Mouse (Mus musculus): Measurements from ENCODE around the gene Lif.

The Lif gene

DNA sequence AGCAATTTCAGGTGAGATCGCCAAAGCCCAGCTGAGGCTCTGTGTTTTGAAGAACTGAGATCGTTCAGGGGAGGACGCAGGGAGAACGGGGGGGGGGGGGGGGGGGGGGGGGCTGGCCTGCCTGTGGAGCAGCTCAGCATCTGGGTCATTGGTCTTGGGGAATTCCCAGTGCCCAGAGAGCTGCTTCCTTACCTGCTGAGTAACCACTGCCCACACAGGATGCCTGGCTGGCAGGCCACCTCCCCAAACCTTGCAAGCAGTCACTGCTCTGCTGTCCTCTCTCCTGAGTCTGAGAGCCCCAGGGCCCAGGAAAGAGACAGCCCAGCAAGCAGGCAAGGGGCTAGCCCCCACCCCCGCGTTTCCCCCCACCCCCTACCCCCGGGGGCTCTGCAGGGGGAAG lies 5.5 kb downstream of the Lif start:
- no peak for DNase-seq (ENCODE audit: low spot score)

GRCm38 (mm10) chr11:4263296-4263695 lies 5.9 kb downstream of the Lif start:
- no peak for DNase-seq (ENCODE audit: low spot score)

- peak; percentile 76 for DNase-seq (ENCODE audit: low spot score)
Observed at GRCm38 (mm10) chr11:4264066-4264465, 6.7 kb downstream of the Lif start.

DNA sequence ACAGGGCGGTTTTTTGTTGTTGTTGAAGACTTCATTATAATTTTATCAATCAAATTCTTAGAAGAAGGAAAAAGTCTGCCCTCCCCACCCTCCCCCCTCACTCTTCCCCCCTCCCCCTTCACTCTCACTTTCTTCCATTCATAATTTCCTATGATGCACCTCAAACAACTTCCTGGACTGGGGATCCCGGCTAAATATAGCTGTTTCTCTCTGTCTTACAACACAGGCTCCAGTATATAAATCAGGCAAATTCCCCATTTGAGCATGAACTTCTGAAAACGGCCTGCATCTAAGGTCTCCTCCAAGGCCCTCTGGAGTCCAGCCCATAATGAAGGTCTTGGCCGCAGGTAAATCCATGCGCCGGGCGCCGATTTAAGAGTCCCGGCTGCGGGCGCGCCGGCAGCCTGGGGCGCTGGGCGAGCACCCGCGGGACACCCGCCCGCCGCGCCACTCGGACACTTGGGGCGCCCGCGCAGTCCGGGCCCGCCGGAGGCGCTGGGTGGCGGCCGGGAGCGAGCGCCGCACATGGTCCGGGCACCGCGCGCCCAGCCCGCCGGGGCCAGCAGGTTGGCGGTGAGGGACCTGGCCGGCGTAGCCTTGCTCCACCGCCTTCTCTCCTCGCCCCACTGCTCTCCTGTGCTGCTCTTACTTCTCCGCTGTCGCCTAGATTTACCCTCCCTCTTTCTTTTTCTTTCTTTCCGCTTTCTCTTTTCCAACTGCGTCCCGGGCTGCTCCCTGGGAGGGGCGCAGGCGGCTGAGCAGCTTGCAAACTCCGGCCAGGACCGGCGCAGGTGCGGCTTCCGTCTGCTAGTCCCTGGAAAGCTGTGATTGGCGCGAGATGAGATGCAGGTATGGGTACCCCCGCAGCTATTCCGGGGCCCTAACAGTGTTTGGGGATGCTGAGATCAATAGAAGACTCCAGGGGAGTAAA lies 9.2 kb downstream of the Lif start:
- peak; percentile 71 for DNase-seq (ENCODE audit: low spot score)

DNA sequence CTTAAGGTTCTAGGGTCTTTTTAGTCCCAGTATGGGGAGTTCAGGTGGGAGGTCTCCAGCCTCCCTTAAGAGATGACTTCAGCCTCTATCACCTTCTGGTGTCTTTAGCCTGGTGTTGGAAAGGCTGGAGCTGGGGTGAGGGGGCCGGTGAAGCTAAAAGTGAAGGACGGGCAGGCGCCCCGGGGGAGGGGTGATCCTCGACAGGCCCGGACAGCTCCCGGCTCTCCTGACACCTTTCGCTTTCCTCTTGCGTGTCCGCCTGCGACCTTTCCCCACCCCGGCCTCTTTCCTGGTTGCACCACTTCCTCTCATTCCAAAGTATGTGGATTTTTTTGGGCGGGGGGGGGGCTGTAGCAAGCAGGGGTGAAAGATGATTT lies 9.8 kb downstream of the Lif start:
- DNase-seq (ENCODE audit: low spot score): peak; percentile 65

DNA sequence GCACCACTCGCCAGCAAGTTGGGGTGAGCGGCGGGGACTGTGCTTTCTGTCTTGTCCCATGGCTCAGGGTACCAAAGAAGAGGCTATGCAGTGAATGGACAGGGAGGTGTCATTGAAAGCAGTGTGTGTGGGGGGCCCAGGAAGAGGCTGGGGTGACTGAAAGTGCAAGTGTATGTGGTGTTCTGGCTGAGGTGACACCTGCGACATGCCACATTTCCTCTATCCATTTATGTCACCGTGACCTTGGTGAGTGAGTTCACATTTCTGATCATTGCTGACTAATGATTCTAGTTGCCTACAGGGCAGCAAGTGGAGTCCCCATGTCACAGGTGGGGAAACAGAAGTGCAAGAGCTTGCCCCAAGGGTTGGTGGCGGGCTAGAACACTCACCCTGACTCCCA lies 11.1 kb downstream of the Lif start:
- DNase-seq (ENCODE audit: low spot score): no peak

GRCm38 (mm10) chr11:4270744-4271459 lies 13.5 kb downstream of the Lif start:
- peak; percentile 65 for DNase-seq (ENCODE audit: low spot score)

- DNase-seq (ENCODE audit: low spot score): peak; percentile 53
Observed at GRCm38 (mm10) chr11:4271544-4271943, 14.2 kb downstream of the Lif start.

- no peak for DNase-seq (ENCODE audit: low spot score)
Observed at GRCm38 (mm10) chr11:4276411-4276861, 19.1 kb downstream of the Lif start.

DNA sequence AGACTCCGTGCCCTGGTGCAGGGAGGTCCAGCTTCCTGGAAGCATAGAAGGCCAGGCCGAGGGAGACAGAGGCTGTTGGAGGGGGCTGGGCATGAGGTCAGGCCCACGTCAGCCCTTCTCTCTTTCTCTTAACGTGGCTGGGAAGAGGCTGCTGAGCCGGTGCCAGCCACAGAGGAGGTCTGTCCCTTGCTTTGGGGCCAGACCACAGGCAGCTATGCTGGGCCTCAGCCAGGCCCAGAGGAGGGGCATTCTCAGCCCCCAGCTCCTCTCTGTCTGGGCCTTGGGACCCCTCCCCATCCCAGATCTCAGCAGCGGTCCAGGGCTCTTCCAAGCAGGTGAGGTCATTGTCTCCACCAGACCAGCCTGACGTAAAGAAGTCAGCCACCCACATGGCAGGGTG lies 22.6 kb downstream of the Lif start:
- DNase-seq (ENCODE audit: low spot score): no peak

- no peak for DNase-seq (ENCODE audit: low spot score)
Observed at GRCm38 (mm10) chr11:4281852-4282251, 24.5 kb downstream of the Lif start.

DNA sequence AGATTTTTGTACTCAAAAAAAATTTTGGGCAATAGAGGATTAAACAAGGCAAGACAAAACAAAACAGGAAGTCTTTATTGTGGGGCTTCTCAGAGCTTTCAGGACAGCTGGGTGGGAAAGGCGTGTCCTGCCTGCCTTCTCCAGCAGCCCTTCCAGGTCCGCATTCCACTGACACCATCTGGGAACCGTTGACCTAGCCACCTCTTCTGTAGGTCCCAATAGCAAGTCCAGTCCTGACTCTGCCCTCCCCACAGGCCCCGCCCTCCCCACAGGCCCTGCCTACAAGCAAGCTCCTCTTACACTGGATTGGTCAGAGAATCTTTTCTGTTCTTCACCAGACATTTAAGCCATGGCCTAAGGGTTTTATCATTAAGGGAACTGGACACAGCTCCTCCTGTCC lies 26.3 kb downstream of the Lif start:
- DNase-seq (ENCODE audit: low spot score): peak; percentile 68

DNA sequence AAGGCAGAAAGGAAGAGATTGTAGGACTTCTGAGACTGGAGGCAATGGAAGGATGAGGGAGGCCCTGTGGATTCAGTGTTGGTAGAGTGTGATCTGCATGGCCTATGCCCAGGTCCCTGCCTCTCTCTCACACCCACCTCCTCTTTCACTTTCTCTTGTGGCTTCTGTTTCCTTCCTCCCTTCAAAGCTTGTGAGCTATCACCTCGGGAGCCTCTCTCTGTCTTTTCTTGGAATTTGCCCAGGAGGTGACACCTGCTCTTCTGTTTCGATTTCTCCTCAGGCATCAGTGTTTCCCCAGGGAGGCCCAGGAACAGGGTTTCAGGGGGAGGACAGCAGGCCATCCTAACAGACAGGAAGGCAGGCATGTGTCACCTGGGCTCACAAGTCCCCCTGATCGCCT lies 31.9 kb downstream of the Lif start:
- no peak for DNase-seq (ENCODE audit: low spot score)

GRCm38 (mm10) chr11:4291639-4292038 lies 34.3 kb downstream of the Lif start:
- DNase-seq (ENCODE audit: low spot score): no peak

GRCm38 (mm10) chr11:4292224-4292887 lies 35.0 kb downstream of the Lif start:
- no peak for DNase-seq (ENCODE audit: low spot score)

DNA sequence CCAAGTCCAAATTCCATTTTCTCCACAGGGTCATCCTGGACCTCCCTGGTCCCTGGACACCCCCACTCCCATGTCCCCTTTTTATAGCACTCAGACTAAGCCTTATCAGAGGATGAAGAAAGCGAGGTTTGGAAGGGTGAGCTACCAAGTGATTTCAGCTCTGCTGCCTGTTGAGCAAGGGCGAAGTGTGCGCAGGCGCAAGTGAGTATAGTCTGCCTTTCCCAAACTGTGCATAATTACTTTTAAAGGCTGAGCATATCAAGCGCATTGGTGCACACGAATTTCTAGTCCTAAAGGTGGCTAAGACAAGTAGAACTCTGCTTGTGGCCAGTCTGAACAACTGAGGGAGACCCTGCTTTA lies 35.5 kb downstream of the Lif start:
- no peak for DNase-seq (ENCODE audit: low spot score)

GRCm38 (mm10) chr11:4293481-4293880 lies 36.1 kb downstream of the Lif start:
- no peak for DNase-seq (ENCODE audit: low spot score)

GRCm38 (mm10) chr11:4294047-4294446 lies 36.7 kb downstream of the Lif start:
- no peak for DNase-seq (ENCODE audit: low spot score)

DNA sequence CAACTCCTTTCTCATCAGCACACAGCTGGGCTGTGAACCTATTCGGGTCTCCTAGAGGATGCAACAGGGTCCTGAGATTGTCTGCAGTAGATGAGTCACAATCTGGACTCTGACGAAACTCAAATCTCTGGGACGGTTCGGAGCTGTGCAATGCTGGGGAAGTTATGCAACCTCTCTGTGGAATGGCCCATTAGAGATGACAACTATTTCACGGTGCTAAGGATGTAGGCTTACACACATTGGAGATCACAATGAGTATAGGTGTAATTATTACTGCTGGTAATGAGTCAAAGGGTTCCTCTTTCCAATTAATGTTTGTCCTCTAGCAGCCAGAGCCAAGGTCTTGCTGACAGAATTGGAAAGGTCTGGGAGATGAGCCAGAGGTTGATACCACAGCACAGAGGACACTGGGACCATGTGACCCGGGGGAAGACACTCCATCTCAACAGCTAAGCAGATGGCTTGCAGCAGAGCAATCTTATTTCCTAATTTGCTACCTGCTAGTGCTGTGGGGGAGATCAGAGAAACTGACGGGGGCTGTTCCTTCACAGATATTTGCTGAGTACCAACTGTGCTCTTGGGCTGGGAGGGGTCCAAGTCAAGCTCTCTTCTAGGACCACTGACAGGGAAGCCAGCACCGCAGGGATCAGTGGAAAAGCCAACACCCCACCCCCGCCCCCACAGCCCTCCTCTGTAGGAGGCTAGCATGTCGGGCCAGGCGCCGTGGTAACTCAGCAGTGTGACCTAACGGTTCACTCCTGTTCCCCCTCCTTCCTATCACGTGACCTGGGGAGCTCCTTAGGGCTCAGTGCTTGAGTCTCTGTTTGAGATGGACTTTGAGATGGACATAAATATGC lies 37.4 kb downstream of the Lif start:
- peak; percentile 69 for DNase-seq (ENCODE audit: low spot score)

DNA sequence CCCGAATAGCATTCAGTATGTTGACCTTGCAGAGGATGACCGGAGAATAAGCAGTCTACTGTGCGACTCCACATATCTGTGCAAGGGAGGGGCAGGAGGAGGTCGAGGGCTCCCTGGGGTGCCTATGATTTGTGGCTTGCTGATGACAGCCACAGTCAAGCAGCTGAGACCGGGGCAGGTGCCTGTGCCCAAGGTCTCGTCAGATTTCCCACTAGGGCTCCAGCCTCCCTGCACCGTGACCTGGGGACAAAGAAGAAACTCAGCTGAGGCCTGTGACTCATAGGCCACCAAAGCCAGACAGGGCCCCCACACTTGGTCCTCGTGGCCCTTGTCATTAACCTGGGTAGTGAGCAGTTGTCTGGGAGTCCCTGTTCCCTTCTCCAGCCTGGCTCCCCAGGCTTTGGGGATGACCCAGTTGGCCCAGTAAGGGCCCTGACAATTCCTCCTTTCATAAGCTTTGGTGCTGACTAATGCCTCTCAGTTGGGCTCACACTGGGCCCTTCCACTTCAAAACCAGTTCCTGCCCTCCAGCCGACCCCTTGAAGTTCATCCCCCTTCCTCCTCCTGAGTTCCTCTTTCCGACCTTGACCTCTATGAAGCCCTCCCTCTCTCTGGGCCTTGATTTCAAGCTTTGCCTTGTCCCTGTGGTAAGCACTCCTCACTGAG lies 39.4 kb downstream of the Lif start:
- no peak for DNase-seq (ENCODE audit: low spot score)

GRCm38 (mm10) chr11:4297753-4298152 lies 40.4 kb downstream of the Lif start:
- DNase-seq (ENCODE audit: low spot score): no peak

Measured in testis, postnatal 10 days (tissue).